Mouse (Mus musculus): ENCODE data around the gene BC067074. TPM values are rescaled to one million over a fixed set of nuclear protein-coding genes. Genes with fewer than 3 reads are reported as not detected.
"Not testable (repeated sequence)": the region's sequence is repeated elsewhere in the genome, so short reads cannot be mapped to it uniquely, and the experiment has no call there.

The BC067074 gene
- polyA plus RNA-seq, 1 experiment from 2014 or later = 0.65 TPM

DNA sequence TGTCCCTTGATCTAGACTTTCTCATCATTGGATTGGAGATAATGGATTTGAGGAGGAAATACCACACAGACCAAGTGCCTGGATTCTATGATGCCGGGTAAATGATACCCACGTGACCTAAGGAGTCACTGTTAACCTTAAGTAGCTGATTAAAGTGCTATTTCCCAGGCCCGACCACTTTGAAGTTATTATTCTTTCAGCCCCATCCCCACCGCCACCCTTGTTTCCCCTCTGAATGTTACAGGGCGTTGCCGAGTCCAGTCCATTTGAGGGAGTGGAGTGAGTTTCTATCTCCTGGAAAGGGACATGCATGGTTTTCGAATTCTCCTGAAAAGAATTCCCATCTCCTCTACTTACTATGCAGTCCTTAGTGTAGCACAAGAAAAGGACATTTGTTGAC lies 84.7 kb downstream of the BC067074 start:
- no peak for ATAC-seq
- TF ChIP-seq CTCF (IDR thresholded peaks at IDR 0.05; ENCODE audit: low read depth) = no peak
- WGBS = 79% methylated on average over 7 of the region's 7 CpGs
- Histone ChIP-seq H3K9me3 (ENCODE audit: control insufficient read depth) (no peaks in the 10 kb centered on the region), H3K4me1 (replicated peaks; ENCODE audit: control insufficient read depth, insufficient read depth, low read length) (no peaks in the 10 kb centered on the region), H3K9ac (ENCODE audit: low read depth, low read length) (no peak overlapping the region), H3K27me3 (replicated peaks; ENCODE audit: control insufficient read depth, insufficient read depth, low read length) (no peaks in the 10 kb centered on the region), H3K36me3 (ENCODE audit: control insufficient read depth, insufficient read depth) (no peaks in the 10 kb centered on the region), H3K4me2 (replicated peaks; ENCODE audit: low read depth) (no peak overlapping the region), H3K27ac (ENCODE audit: low read depth, low read length) (no peak overlapping the region), H3K4me3 (ENCODE audit: low read depth, low read length) (no peak overlapping the region)

DNA sequence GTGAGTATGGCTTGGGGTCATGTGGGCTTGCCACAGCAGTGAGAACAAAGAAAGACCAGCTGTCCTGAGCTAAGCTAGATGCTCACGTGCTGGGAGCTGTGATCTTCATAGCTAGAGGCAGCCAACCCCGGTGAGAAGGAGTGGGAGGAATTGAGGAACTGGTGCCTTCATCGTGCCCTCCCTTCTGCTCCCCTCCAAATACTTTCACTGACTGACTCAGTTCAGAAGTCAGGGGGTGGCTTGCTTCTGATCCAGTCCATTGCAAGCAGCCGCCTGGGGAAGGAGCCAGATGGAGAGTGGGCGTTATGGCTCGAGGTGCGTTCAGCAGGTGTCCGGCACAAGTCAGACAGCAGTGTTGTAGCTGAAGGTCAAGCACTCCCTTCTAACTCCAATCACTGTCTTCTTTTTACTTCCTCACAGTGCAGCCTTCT lies 86.0 kb downstream of the BC067074 start:
- no peaks in the 10 kb centered on the region for H3K27me3 ChIP-seq (replicated peaks; ENCODE audit: control insufficient read depth, insufficient read depth, low read length)
- no peak for ATAC-seq

DNA sequence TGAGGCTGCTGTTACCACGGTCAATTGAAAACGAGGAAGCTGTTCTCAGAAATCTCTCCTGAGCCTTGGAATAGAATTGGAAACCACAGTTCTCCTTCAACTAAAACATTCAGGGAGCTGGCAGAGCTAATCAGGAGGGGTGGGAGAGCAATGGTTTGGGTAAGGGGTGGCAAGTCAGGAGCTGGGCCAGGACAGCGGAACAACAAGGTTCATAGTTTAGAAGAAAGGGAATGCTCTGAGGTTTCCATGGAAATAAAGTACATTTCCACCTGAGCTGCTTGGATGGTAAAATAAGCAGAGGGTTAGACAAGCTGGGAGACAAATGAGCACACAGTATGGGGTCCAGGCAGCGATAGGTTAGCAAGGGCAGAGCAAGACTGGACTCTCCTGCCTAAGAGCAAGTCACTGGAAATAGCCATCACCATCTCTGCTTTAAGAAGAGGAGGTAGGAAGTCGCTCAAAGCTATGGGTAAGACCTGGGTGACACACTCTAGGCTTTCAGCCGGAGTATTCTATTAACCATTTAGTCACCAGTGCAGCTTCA lies 86.9 kb downstream of the BC067074 start:
- H3K36me3 ChIP-seq (ENCODE audit: control insufficient read depth, insufficient read depth) = no peaks in the 10 kb centered on the region
- no peaks in the 10 kb centered on the region for H3K9me3 ChIP-seq (ENCODE audit: control insufficient read depth)
- H3K4me3 ChIP-seq (ENCODE audit: low read depth, low read length) = no peak overlapping the region
- no peak for ATAC-seq
- WGBS = 59% methylated on average over 6 of the region's 6 CpGs
- no peaks in the 10 kb centered on the region for H3K4me1 ChIP-seq (replicated peaks; ENCODE audit: control insufficient read depth, insufficient read depth, low read length)
- TF ChIP-seq CTCF (IDR thresholded peaks at IDR 0.05; ENCODE audit: low read depth) = no peak
- no peak overlapping the region for H3K9ac ChIP-seq (ENCODE audit: low read depth, low read length)
- H3K4me2 ChIP-seq (replicated peaks; ENCODE audit: low read depth) = no peak overlapping the region
- no peak overlapping the region for H3K27ac ChIP-seq (ENCODE audit: low read depth, low read length)
- H3K27me3 ChIP-seq (replicated peaks; ENCODE audit: control insufficient read depth, insufficient read depth, low read length) = no peaks in the 10 kb centered on the region

More for the DNA sequence above, 86.0 kb downstream of the BC067074 start:
- no peak overlapping the region for H3K9ac ChIP-seq (ENCODE audit: low read depth, low read length)
- H3K4me1 ChIP-seq (replicated peaks; ENCODE audit: control insufficient read depth, insufficient read depth, low read length) = no peaks in the 10 kb centered on the region
- TF ChIP-seq CTCF (IDR thresholded peaks at IDR 0.05; ENCODE audit: low read depth) = no peak
- 88% methylated on average over 8 of the region's 8 CpGs for WGBS
- H3K27ac ChIP-seq (ENCODE audit: low read depth, low read length) = no peak overlapping the region
- no peaks in the 10 kb centered on the region for H3K36me3 ChIP-seq (ENCODE audit: control insufficient read depth, insufficient read depth)
- no peak overlapping the region for H3K4me3 ChIP-seq (ENCODE audit: low read depth, low read length)
- H3K4me2 ChIP-seq (replicated peaks; ENCODE audit: low read depth) = no peak overlapping the region
- H3K9me3 ChIP-seq (ENCODE audit: control insufficient read depth) = no peaks in the 10 kb centered on the region

DNA sequence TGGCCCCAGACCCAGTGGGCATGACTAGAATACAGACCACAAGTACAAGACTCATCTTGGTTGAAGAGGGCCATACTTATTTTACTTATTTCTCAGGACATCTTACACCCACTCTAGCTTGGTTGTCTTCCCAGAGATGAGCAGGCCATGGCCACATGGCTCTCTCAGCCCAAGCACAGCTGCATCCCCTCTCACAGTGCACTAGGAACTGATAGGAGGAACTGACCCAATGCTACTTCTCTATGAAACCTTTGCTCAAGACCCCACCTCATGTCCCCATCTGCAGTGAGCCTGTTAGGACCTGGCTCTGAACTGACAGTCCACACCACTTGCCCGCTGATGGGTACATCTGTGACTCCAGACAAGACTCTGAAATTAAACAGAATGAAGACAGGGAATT lies 88.8 kb downstream of the BC067074 start:
- H3K36me3 ChIP-seq (ENCODE audit: control insufficient read depth, insufficient read depth) = no peaks in the 10 kb centered on the region
- H3K9me3 ChIP-seq (ENCODE audit: control insufficient read depth) = no peaks in the 10 kb centered on the region
- no peaks in the 10 kb centered on the region for H3K4me1 ChIP-seq (replicated peaks; ENCODE audit: control insufficient read depth, insufficient read depth, low read length)
- ATAC-seq = no peak
- H3K27me3 ChIP-seq (replicated peaks; ENCODE audit: control insufficient read depth, insufficient read depth, low read length) = no peaks in the 10 kb centered on the region
- no peak overlapping the region for H3K4me2 ChIP-seq (replicated peaks; ENCODE audit: low read depth)
- 91% methylated on average over 1 of the region's 1 CpGs for WGBS
- H3K27ac ChIP-seq (ENCODE audit: low read depth, low read length) = no peak overlapping the region
- H3K4me3 ChIP-seq (ENCODE audit: low read depth, low read length) = no peak overlapping the region
- H3K9ac ChIP-seq (ENCODE audit: low read depth, low read length) = no peak overlapping the region
- TF ChIP-seq CTCF (IDR thresholded peaks at IDR 0.05; ENCODE audit: low read depth) = no peak

DNA sequence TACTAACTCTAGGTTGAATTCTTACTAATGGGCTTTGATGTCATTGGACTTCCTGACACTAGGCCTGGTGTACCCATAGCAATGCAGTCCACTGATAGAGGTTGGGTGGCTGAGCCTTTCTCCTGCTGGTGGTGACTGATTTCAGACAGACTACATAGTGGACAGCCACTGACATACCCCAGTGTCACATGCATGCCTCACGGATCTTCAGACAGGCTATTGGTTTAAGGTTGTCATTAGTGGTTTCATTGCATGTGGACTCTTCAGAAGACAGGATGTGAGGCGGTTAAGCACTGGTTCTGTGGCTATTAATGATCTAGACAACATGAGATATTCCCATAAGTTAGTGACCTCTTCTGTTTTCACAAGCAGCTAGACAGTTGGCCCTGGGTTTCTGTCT lies 89.2 kb downstream of the BC067074 start:
- no peaks in the 10 kb centered on the region for H3K4me1 ChIP-seq (replicated peaks; ENCODE audit: control insufficient read depth, insufficient read depth, low read length)
- H3K27me3 ChIP-seq (replicated peaks; ENCODE audit: control insufficient read depth, insufficient read depth, low read length) = no peaks in the 10 kb centered on the region
- H3K9me3 ChIP-seq (ENCODE audit: control insufficient read depth) = no peaks in the 10 kb centered on the region
- no peaks in the 10 kb centered on the region for H3K36me3 ChIP-seq (ENCODE audit: control insufficient read depth, insufficient read depth)
- no peak overlapping the region for H3K27ac ChIP-seq (ENCODE audit: low read depth, low read length)
- no peak for ATAC-seq
- H3K4me3 ChIP-seq (ENCODE audit: low read depth, low read length) = no peak overlapping the region
- H3K4me2 ChIP-seq (replicated peaks; ENCODE audit: low read depth) = no peak overlapping the region
- no peak for TF ChIP-seq CTCF (IDR thresholded peaks at IDR 0.05; ENCODE audit: low read depth)
- H3K9ac ChIP-seq (ENCODE audit: low read depth, low read length) = no peak overlapping the region
- WGBS = 86% methylated on average over 2 of the region's 2 CpGs

DNA sequence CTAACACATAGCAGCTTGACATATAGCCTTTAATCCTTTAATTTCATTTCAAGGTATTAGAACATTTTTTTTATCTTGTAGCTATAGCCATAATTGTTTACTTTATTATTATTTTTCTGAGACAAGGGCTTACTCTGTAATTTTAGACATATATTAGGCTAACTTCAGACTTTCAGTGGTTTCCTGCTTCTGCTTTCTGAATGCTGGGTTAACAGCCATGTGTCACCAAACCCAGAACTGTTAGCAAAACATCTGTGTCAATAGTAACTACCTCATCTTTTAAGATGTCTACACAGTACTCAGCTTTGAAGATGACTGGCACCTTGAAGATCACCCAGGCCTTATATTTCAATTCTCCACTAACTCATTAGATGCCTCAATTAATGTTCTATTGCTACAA lies 89.8 kb downstream of the BC067074 start:
- not testable (repeated sequence) for H3K4me2 ChIP-seq (replicated peaks; ENCODE audit: low read depth); ATAC-seq; H3K4me1 ChIP-seq (replicated peaks; ENCODE audit: control insufficient read depth, insufficient read depth, low read length); H3K9ac ChIP-seq (ENCODE audit: low read depth, low read length); H3K4me3 ChIP-seq (ENCODE audit: low read depth, low read length); H3K27ac ChIP-seq (ENCODE audit: low read depth, low read length); H3K9me3 ChIP-seq (ENCODE audit: control insufficient read depth); H3K36me3 ChIP-seq (ENCODE audit: control insufficient read depth, insufficient read depth); H3K27me3 ChIP-seq (replicated peaks; ENCODE audit: control insufficient read depth, insufficient read depth, low read length)

DNA sequence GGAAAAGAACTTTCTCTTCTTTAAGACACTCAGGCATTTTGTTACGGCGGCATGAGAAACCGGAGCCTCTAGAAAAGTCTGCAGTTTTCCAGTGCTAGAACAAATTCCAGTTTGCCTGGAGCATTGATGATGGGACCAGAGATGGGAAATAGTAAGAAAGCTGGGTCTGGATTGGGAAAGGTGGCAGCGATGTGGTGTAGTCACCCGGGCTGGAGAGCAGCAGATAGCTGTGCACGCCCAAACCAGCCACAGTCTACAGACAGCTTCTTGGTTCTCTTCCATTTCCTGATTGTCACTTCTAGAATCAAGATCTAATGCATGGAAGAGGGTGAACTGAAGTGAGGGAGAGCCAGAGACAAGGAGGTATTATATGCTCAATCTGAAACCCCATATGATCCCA lies 100.4 kb downstream of the BC067074 start:
- no peaks in the 10 kb centered on the region for H3K27me3 ChIP-seq (replicated peaks; ENCODE audit: control insufficient read depth, insufficient read depth, low read length)
- no peaks in the 10 kb centered on the region for H3K4me1 ChIP-seq (replicated peaks; ENCODE audit: control insufficient read depth, insufficient read depth, low read length)
- no peak overlapping the region for H3K4me2 ChIP-seq (replicated peaks; ENCODE audit: low read depth)
- TF ChIP-seq CTCF (IDR thresholded peaks at IDR 0.05; ENCODE audit: low read depth) = no peak
- H3K27ac ChIP-seq (ENCODE audit: low read depth, low read length) = no peak overlapping the region
- H3K9me3 ChIP-seq (ENCODE audit: control insufficient read depth) = no peaks in the 10 kb centered on the region
- H3K4me3 ChIP-seq (ENCODE audit: low read depth, low read length) = no peak overlapping the region
- WGBS = 93% methylated on average over 6 of the region's 6 CpGs
- no peaks in the 10 kb centered on the region for H3K36me3 ChIP-seq (ENCODE audit: control insufficient read depth, insufficient read depth)
- H3K9ac ChIP-seq (ENCODE audit: low read depth, low read length) = no peak overlapping the region
- no peak for ATAC-seq
